Comparison of ENCODE assay signal across 8 mouse cellular contexts in the genomic region with DNA sequence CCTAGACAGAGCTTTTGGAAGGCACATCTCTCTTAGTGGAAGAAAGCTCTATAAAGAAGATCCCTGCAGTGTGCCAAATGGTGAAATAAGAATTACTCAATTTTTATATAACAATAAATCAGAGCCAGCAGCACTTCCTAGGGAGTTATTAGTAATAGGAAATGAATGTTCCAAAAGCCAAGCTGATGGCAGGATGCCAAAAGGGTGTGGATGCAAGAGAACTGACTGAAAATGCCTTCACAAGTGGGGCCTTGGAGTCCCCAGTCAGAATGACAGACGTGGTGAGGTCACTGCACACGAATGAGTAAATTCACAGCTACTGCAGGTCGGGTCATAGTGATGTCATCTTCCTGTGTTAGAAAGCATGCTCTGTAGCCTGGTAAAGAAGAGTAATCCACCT. TPM values are rescaled to one million over a fixed set of nuclear protein-coding genes. Genes with fewer than 3 reads are reported as not detected.
A peak's percentile ranks its signal among the peaks of the same experiment; 100 is the strongest.
DNase-seq lines count a peak whose midpoint lies in the region; ATAC-seq and TF ChIP-seq lines count a peak whose summit lies in the region.
"Had no signal": no experiment of that assay in that cellular context is flagged by ENCODE, and none has a peak within 500 bp of the region (broad histone marks: within the 10 kb centered on the region; RNA-seq: fewer than 3 reads in every experiment).

No protein-coding gene starts in this region.

- H3K27me3 ChIP-seq in kidney, embryonic 16.5 days (ENCODE audit: insufficient read depth, low read length): no peaks in the 10 kb centered on the region
- no peaks in the 10 kb centered on the region for H3K27me3 ChIP-seq in lung, postnatal 0 days (replicated peaks; ENCODE audit: insufficient read depth, low read length)
- H3K27me3 ChIP-seq in hindbrain, embryonic 16.5 days (replicated peaks; ENCODE audit: control insufficient read depth, insufficient read depth, low read length): no peaks in the 10 kb centered on the region

- no peak overlapping the region for H3K4me3 ChIP-seq in kidney, embryonic 16.5 days (ENCODE audit: low read length)
- no peak overlapping the region for H3K4me3 ChIP-seq in lung, postnatal 0 days (ENCODE audit: low read depth, low read length)
- no peak overlapping the region for H3K4me3 ChIP-seq in hindbrain, embryonic 16.5 days (ENCODE audit: low read length)

- H3K9ac ChIP-seq in kidney, embryonic 16.5 days (replicated peaks; ENCODE audit: low read length): no peak overlapping the region
- H3K9ac ChIP-seq in lung, postnatal 0 days (replicated peaks; ENCODE audit: low read depth): no peak overlapping the region
- H3K9ac ChIP-seq in hindbrain, embryonic 16.5 days (ENCODE audit: low read depth, low read length): no peak overlapping the region
- H3K9ac ChIP-seq: liver, embryonic 14.5 days had no signal

- peaks cover 6% of the 10 kb centered on the region; the same call in 1 of the 2 replicates for H3K4me1 ChIP-seq in kidney, embryonic 16.5 days (ENCODE audit: insufficient read depth, low read length)
- H3K4me1 ChIP-seq in lung, postnatal 0 days (ENCODE audit: insufficient read depth, low read depth, low read length): peaks cover 6% of the 10 kb centered on the region; the same call in 1 of the 2 replicates
- no peaks in the 10 kb centered on the region for H3K4me1 ChIP-seq in hindbrain, embryonic 16.5 days (ENCODE audit: control insufficient read depth, insufficient read depth, low read depth, low read length)

- H3K9me3 ChIP-seq in kidney, embryonic 16.5 days (ENCODE audit: low read length): no peaks in the 10 kb centered on the region
- no peaks in the 10 kb centered on the region for H3K9me3 ChIP-seq in lung, postnatal 0 days (ENCODE audit: low read length)
- no peaks in the 10 kb centered on the region for H3K9me3 ChIP-seq in hindbrain, embryonic 16.5 days (ENCODE audit: control insufficient read depth, low read length)

- H3K27ac ChIP-seq in kidney, embryonic 16.5 days (ENCODE audit: low read length): peak overlapping the region; percentile 53; the same call in 1 of the 2 replicates
- H3K27ac ChIP-seq in lung, postnatal 0 days (ENCODE audit: low read length): peak overlapping the region; percentile 73
- no peak overlapping the region for H3K27ac ChIP-seq in hindbrain, embryonic 16.5 days (ENCODE audit: low read depth, low read length)
- H3K27ac ChIP-seq: liver, embryonic 14.5 days had no signal

- WGBS in kidney, embryonic 16.5 days: 39% methylated on average over 3 of the region's 3 CpGs
- 6% methylated on average over 3 of the region's 3 CpGs for WGBS in lung, postnatal 0 days
- 38% methylated on average over 3 of the region's 3 CpGs for WGBS in hindbrain, embryonic 16.5 days

- no peaks in the 10 kb centered on the region for H3K36me3 ChIP-seq in kidney, embryonic 16.5 days (ENCODE audit: insufficient read depth, low read length)
- H3K36me3 ChIP-seq in lung, postnatal 0 days (ENCODE audit: insufficient read depth, low read length): no peaks in the 10 kb centered on the region
- H3K36me3 ChIP-seq in hindbrain, embryonic 16.5 days (ENCODE audit: control insufficient read depth, insufficient read depth, low read length): no peaks in the 10 kb centered on the region

- peak; percentile 51; the same call in 1 of the 2 replicates for ATAC-seq in kidney, embryonic 16.5 days (ENCODE audit: low FRiP score, low TSS enrichment)
- peak; percentile 97 for ATAC-seq in lung, postnatal 0 days
- no peak for ATAC-seq in hindbrain, embryonic 16.5 days

- peak; percentile 100 for TF ChIP-seq EP300 in lung, postnatal 0 days (IDR thresholded peaks at IDR 0.05)

- peak; percentile 95 for DNase-seq in Muller cell, postnatal 12 days (ENCODE audit: inconsistent ontology term)
- DNase-seq in adrenal gland, postnatal 25 days: peak; percentile 87
- peak; percentile 56 for DNase-seq in gonadal fat pad, adult 2 months (ENCODE audit: low read depth)
- peak; percentile 97 for DNase-seq in lung, postnatal 0 days (ENCODE audit: low spot score)
- peak; percentile 92 for DNase-seq in urinary bladder, postnatal 25 days (ENCODE audit: low spot score)

- no peak overlapping the region for H3K4me2 ChIP-seq in kidney, embryonic 16.5 days (replicated peaks; ENCODE audit: low read depth, low read length)
- H3K4me2 ChIP-seq in lung, postnatal 0 days (replicated peaks; ENCODE audit: low read depth, low read length): no peak overlapping the region
- H3K4me2 ChIP-seq in hindbrain, embryonic 16.5 days (ENCODE audit: low read length): no peak overlapping the region

- no peak for TF ChIP-seq CTCF in lung, postnatal 0 days (IDR thresholded peaks at IDR 0.05)

RNA-seq across cellular contexts. Expression of a gene that starts 25.7 kb away (rescaled TPM):
- total RNA-seq in adrenal gland, postnatal 25 days (2021): not detected in 2 replicates
- polyA plus RNA-seq in gonadal fat pad, adult 2 months (2012; rRNA removed): 0.28 and 0.61 TPM in 2 replicates
- not detected in 2 replicates for polyA plus RNA-seq in kidney, embryonic 16.5 days (2015; fragmentation: Nextera tagmentation; extraction: Ambion mirVana)
- 0.10 and 0.11 TPM in 2 replicates for polyA plus RNA-seq in lung, postnatal 0 days (2015; fragmentation: Nextera tagmentation; extraction: Ambion mirVana)
- polyA plus RNA-seq in hindbrain, embryonic 16.5 days (2015; fragmentation: Nextera tagmentation; extraction: Ambion mirVana): not detected in 2 replicates

RNA-seq across cellular contexts. Expression of a gene that starts 55.7 kb away (rescaled TPM):
- 1.8 and 2.8 TPM in 2 replicates for total RNA-seq in adrenal gland, postnatal 25 days (2021)
- 15.1 and 24.5 TPM in 2 replicates for polyA plus RNA-seq in gonadal fat pad, adult 2 months (2012; rRNA removed)
- polyA plus RNA-seq in kidney, embryonic 16.5 days (2015; fragmentation: Nextera tagmentation; extraction: Ambion mirVana): 9.4 and 10.6 TPM in 2 replicates
- 30.7 and 44.3 TPM in 2 replicates for polyA plus RNA-seq in lung, postnatal 0 days (2015; fragmentation: Nextera tagmentation; extraction: Ambion mirVana)
- polyA plus RNA-seq in hindbrain, embryonic 16.5 days (2015; fragmentation: Nextera tagmentation; extraction: Ambion mirVana): 11.7 and 12.2 TPM in 2 replicates
